Mouse (Mus musculus) CD4-positive helper T cell, adult 2 months (primary cell): ENCODE data around the gene Spice1.

ENCODE experiments used
- DNase-seq: peaks from one replicate; pipeline ENCODE4 v3.0.0-alpha.2; 2012; ENCODE audit warnings: low read depth, missing footprints, low spot score

Gene Spice1

DNA sequence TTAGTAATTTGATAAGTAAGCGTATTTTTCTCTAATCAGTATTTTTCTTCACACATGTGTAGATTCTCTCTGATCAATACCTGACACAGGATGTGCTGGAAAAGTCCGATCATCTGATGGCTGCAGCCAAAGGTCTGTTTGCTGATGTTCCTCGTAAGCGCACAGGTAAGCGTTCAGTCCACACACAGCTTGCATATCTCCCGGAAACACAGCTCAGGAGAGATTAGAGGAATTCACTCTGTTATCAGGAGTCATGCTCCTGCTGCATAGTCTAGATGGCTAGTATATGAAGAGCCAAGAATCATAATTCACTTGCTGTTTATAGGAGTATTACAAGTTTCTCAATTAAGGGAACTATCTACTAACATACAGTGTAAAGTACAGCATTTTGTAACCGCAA lies 18.6 kb downstream of the Spice1 start:
- no peak for DNase-seq

GRCm38 (mm10) chr16:44375459-44375858 lies 28.5 kb downstream of the Spice1 start:
- no peak for DNase-seq

DNA sequence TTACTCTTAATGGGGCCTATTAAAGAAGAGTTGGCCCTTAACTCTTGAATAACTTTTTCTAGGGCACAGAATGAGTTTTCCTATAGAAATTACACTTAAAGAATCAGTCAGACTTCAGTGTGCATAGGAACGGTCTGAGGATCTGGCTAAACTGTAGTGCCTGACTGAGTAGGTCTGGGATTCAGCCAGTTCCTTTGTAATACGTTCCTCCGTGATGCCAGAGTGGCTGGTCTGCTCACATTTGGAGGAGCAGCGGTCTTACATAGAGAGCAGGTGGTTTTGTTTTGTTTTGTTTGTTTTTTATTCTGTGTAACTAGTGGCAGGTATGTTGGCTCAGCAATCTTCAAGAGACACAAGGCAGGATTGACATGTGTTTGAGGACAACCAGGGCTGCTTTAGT lies 33.1 kb downstream of the Spice1 start:
- no peak for DNase-seq

- DNase-seq: no peak
These were observed 34.7 kb downstream of the Spice1 start for GRCm38 (mm10) chr16:44381578-44381977.

DNA sequence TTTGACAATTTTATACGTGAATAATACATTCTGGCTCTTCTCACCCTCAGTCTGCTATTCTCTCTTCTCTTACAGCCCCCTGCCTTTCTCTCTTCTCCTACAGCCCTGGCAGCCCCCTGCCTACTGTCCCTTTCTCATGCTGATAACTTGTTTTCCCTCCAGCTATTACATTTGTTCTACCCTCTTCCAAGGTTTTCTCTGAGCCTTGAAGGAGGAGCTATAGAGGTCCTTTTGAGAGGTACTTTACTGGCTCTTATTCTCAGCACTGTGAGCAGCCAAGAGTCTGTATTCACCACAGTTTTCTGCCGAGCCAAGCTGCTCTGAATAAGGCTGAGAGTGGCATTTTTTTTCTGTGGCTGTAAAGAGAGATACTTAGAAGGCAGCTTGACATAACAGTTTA lies 36.6 kb downstream of the Spice1 start:
- no peak for DNase-seq

- no peak for DNase-seq
These were observed 37.3 kb downstream of the Spice1 start for GRCm38 (mm10) chr16:44384251-44384650.

DNA sequence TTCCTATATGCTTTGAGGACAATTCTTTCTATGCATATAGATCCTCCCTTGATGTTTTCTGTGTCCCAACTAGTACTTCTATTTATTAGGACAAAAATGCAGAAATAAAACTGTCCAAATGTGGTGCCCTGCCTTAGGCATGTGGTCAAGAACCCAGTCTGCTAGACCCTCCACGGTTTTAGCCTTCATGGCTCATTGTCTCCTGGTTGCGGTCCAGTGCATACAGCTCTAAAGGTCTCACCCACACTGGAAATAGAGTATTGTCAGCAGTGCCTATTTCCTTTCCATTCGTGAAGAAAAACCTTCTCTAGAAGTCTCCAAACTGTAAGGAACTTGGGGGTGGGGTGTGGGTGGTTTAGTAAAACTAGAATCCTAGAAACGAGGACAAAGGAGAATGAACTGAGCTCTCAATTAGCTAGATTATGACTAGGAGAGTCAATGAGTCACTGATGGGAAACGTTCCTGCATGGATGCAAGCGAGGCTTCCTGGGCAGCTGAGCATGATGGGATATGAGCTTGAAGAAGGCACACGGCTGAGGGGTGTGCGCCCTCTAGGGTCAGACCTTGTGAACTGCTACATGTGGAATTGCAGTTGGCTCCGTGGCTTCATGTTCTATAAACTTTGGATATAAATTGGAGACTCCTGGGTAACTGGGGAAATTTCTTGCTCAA lies 45.1 kb downstream of the Spice1 start:
- peak; percentile 40 for DNase-seq

- peak; percentile 75 for DNase-seq
These were observed 47.8 kb downstream of the Spice1 start, which contains the start of gene Cfap44 for GRCm38 (mm10) chr16:44394577-44395243. Gene Cfap44 (plus strand): TSS chr16:44394796.

DNA sequence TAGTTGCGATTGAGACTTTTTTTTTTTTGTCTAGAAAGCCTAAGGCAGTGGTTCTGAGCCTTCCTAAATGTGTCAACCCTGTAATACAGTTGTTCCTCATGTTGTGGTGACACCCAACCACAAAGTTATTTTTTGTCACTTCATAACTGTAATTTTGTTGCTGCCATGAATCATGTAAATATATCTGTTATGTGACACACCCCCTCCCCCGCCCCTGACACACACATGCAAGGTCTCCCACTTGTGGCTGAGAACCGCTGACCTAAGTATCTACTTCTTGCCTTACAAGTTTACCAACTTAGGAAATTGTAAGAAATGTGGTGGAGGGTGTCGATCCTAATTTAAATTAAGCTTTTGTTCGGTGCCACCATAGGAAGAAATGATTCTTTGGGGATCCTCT lies 58.0 kb downstream of the Spice1 start:
- DNase-seq: no peak

GRCm38 (mm10) chr16:44407211-44407610 lies 60.3 kb downstream of the Spice1 start:
- DNase-seq: no peak

DNA sequence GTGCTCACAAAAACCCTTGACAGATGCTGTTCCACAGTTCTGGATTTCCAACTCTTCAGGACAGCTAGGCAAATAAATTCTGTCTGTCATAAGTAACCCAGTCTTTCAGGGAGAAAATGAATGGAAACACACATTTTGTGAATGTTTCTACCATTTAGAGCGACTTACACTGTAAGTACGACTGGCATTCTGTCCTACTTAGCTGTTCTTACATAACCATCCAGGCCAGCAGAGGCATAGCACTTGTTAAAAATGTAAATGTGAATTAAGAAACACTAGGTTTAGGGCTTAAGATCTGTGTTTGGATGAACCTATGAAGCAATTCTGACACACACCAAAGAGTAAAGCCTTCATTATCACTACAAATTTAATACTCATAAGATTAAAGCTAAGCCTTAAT lies 61.4 kb downstream of the Spice1 start:
- no peak for DNase-seq

GRCm38 (mm10) chr16:44410176-44410575 lies 63.3 kb downstream of the Spice1 start:
- DNase-seq: no peak

GRCm38 (mm10) chr16:44417596-44417995 lies 70.7 kb downstream of the Spice1 start:
- no peak for DNase-seq

GRCm38 (mm10) chr16:44421735-44422134 lies 74.8 kb downstream of the Spice1 start:
- DNase-seq: no peak

- no peak for DNase-seq
These were observed 76.6 kb downstream of the Spice1 start for GRCm38 (mm10) chr16:44423499-44423898.

DNA sequence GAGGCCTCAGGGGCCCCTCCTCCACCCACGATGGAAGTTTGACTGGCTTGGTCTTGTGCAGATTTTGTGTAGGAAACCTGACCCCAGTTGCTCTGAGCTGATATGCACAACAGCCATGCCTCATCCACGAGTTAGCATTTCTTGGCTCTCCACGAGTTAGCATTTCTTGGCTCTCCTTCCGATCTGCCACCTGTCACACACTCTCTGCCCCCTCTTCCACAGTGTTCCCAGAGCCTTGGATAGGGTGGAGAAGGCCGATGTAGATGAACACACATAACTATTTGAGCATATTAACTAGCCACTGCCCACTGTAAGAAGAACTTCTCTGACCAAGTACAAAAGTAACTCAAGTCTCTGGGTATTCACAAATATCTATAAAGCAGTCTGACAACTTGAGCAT lies 81.5 kb downstream of the Spice1 start:
- no peak for DNase-seq

- DNase-seq: no peak
These were observed 83.1 kb downstream of the Spice1 start for GRCm38 (mm10) chr16:44430021-44430420.

DNA sequence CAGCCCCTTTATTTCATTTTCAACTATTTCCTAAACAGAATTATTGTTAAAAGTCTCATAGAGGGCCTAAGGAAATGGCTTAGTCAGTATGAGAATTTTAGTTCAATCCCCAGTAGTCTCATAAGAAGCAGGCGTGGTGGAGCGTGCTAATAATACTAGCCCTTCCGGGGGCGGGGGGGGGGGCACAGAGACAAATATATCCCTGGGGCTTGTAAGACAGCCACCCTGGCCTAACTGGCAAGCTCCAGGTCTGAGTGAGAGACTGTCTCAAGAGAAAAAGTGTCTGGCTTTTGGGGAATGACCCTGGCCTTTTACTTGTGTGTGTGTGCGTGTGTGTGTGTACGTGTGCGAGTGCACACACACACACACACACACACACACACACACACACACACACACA lies 88.0 kb downstream of the Spice1 start:
- no peak for DNase-seq

GRCm38 (mm10) chr16:44435481-44435880 lies 88.6 kb downstream of the Spice1 start:
- DNase-seq: no peak
